Mouse (Mus musculus): Measurements from ENCODE around the gene Gm49392.
"Not testable (repeated sequence)": the region's sequence is repeated elsewhere in the genome, so short reads cannot be mapped to it uniquely, and the experiment has no call there.

Gene Gm49392

DNA sequence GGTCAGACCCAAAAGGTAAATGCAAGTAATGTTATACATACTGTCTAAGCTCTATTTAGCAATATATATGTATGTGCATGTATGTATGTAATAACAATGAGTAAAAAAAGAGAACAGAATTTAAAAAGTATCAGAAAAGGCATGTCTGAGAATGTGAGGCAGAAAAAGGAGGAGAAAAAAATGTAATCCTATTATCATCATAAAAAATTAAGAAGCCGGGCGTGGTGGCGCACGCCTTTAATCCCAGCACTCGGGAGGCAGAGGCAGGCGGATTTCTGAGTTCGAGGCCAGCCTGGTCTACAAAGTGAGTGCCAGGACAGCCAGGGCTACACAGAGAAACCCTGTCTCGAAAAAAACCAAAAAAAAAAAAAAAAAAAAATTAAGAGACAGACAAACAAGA is at the start of gene Gm49392:
Gene Gm49392, minus strand, starts transcription at position 101 of the 400 bp plus-strand sequence.
- DNase-seq (ENCODE audit: low read depth, low spot score): not testable (repeated sequence)

DNA sequence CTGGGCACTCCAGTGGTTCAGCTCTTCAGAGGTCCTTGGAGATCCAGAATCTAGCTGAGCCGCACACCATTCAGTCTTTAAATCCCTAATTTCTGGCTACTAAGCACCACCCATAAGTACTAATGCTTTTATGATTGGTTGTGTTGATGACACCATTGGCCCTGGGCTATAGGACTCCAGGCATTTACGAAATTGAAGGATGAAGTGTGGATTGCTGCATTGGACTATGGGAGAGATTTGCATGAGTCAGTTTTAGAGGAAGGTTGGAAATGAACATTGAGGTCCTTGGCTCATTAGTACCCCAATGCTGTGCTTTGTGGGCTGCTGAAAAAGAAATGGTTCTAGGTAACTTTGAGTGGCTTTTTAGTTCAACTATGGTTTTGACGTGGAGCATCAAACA is 45.2 kb upstream of the Gm49392 start, which contains the start of gene Tpbpa:
Gene Tpbpa, minus strand, starts transcription at position 101 of the 400 bp plus-strand sequence.
- not testable (repeated sequence) for DNase-seq (ENCODE audit: low read depth, low spot score)

DNA sequence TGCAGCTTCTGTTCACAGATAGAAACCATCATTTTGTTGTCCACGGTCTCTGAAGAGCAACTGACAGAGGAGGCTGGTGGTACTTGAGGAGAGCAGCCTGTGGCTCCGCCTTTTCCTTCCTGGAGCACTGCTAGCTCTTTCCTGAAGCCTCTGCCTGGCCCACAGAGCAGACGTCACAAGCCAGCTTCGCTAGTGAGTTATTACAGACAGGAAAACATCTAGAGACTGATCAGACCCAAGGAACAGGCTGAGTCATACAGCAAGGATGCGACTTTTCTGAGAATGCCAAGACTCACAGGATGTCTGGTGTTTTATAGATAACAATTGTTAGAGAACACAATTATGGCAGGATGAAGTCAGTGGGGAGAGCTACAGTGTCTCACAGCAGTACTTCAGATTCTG is 39.8 kb upstream of the Gm49392 start, which contains the start of the genes Gm49391 and Ctla2a:
Gene Gm49391, minus strand, starts transcription at position 72 of the 402 bp plus-strand sequence.
Gene Ctla2a, minus strand, starts transcription at position 126 of the 402 bp plus-strand sequence.
- peak; percentile 7 for DNase-seq (ENCODE audit: low read depth, low spot score)

DNA sequence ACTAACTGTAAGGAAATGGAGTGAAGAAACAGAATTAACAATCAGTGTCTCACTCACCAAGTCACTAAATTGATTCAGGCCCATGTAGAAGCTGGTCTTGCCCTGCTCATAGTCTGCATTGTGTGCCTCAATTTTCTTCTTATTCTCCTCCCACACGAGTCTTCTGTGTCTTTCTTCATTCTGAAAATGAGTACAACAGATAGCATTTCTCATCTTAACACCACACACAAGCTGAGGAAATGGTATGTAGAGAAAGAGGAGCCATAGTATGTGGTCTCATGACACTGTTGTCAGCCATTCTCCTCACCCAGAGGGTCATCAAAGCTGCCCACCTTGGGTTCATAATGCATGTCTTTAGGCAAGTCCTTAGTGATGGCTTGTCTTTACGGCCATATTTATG is 38.8 kb upstream of the Gm49392 start, which contains the start of gene Gm49393:
Gene Gm49393, minus strand, starts transcription at position 101 of the 400 bp plus-strand sequence.
- DNase-seq (ENCODE audit: low read depth, low spot score): not testable (repeated sequence)

DNA sequence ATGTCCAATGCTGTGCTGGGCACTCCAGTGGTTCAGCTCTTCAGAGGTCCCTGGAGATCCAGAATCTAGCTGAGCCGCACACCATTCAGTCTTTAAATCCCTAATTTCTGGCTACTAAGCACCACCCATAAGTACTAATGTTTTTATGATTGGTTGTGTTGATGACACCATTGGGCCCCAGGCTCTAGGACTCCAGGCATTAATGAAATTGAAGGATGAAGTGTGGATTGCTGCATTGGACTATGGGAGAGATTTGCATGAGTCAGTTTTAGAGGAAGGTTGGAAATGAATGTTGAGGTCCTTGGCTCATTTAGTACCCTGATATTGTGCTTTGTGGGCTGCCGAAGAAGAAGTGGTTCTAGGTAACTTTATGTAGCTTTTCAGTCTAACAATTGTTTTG is 8.1 kb upstream of the Gm49392 start, which contains the start of gene Tpbpb:
Gene Tpbpb, minus strand, starts transcription at position 101 of the 400 bp plus-strand sequence.
- DNase-seq (ENCODE audit: low read depth, low spot score): not testable (repeated sequence)

DNA sequence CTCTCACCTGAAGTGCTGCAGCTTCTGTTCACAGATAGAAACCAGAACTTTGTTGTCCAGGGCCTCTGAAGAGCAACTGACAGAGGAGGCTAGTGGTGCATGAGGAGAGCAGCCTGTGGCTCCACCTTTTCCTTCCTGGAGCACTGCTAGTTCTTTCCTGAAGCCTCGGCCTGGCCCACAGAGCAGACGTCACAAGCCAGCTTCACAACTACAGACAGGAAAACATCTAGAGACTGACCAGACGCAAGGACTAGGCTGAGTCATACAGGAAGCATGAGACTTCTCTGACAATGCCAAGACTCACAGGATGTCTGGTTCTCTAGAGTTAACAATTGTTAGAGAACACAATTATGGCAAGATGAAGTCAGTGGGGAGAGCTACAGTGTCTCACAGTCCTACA is 634 bp upstream of the Gm49392 start, which contains the start of gene Ctla2b:
Gene Ctla2b, minus strand, starts transcription at position 120 of the 400 bp plus-strand sequence.
- no peak for DNase-seq (ENCODE audit: low read depth, low spot score)

DNA sequence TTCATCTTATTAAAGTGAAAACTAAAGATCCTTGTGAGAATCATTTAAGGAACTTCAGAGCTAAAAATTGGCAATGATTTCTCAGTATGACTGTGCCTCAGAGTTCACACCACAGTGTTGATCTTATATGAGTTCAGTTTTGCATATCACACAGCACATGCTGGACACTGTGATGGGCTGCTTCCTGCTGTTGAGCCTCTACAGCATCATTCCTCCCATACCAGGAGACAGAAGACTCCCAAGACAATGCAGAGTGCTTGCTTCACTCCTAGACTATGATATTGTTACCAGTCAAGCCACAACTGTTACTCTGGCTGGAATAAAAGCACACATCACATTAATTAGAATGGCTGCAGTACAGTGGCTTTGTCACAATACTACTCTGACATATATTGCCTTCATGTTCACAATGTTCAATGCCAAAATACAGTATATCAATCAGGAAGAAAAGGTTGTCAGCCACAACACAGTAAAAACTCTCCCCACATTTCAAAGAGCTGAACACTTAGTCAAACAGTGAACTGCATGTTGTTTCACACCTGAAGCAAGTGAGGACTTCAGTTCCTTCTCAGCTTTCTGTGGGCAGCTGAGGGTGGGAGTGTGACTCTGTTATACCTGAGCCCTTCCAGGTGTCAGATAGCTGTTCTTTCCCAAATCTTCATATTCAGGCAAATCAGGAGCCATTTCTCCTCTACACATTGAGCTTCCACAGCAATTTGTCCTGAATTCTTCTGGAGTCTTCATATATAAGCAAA is 1.1 kb downstream of the Gm49392 start:
- DNase-seq (ENCODE audit: low read depth, low spot score): no peak

DNA sequence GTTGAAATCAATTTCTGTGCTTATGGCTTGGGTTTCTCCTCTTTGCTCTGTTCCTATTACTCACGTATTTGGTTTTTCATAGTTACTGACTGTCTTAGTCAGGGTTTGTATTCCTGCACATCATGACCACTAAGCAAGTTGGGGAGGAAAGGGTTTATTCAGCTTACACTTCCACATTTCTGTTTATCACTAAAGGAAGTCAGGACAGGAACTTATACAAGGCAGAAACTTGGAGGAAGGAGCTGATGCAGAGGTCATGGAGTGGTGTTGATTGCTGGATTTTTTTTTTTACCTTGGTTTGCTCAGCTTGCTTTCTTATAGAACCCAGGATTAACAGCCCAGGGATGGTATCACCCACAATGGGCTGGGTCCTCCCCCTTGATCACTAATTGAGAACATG is 4.4 kb downstream of the Gm49392 start:
- DNase-seq (ENCODE audit: low read depth, low spot score): no peak

DNA sequence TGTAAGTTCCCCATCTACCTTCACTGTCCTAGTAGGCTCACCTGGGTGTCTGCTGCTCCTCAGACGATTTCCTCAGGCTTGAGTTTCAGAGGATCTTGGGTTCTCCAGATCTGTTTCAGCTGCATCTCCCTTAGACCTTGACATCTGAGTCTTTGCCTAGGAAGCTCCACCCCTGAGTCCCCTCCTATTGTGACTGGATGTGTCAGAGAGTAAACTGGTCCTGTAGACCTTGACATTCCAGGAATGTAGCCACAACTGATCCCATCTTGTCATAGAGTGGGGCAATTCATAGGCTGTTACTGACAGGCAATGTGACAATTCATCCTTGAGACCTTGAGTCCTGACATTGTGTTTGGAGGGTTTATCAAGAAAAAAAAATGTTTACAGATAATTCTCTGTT is 32.4 kb downstream of the Gm49392 start, which contains the start of gene 4930486L24Rik:
Gene 4930486L24Rik, minus strand, starts transcription at position 195 of the 400 bp plus-strand sequence.
- DNase-seq (ENCODE audit: low read depth, low spot score): no peak

DNA sequence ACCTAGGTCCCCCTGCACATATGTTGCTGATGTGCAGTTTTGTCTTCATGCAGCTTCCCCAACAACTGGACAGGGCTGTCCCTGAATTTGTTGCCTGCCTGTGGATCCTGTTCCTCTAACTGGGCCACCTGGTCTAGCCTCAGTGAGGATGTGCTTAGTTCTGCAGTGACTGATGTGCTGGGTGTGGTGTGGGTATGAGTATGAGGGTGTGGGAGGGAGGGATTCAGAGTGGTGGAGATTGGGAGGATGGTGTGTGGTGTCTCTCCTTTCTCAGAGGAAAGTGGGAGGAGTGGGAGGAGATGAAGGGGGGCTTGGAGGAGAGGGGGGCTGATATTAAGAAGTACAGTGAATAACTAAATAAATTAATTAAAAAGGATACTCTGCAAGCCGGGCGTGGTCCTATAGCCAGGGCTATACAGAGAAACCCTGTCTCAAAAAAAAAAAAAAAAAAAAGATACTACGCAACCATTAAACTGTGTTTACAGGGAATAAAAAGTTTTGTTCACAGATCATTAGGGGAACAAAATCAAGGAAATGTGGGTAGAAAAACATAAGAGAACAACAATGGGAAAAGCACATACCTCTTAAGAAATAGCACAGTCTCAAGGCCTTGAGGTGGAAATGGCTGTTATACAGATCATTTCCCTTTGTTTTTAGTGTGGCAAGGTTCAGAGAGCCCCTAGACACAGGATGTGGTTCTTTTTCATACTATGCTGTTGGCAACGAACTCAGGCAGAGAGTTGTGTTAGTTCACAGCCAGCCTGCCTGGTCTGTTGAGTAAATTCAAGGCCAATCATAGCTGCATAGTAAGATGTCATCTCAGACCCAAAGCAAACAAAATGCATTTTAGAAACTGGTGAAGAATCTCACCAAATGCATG is 48.2 kb downstream of the Gm49392 start:
- DNase-seq (ENCODE audit: low read depth, low spot score): no peak

DNA sequence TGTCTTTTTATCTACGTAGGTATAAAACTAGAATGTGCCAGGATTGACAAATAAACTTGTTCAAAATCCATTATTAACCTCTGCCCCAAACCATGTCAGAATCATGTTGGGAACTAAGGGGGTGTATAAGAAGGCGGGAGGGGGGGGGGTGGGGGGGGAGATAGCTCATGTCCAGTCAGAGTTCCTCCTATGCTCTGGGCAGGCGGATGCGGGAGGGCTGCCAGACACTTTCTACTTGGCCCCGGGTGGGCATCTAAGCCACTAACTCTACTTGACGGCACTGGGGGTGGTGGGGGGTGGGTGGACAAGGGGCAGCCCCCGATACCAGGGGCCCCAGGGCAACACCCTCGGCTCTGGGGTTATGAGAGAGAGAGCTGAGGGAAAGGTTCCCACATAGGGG is 53.5 kb downstream of the Gm49392 start:
- DNase-seq (ENCODE audit: low read depth, low spot score): no peak

DNA sequence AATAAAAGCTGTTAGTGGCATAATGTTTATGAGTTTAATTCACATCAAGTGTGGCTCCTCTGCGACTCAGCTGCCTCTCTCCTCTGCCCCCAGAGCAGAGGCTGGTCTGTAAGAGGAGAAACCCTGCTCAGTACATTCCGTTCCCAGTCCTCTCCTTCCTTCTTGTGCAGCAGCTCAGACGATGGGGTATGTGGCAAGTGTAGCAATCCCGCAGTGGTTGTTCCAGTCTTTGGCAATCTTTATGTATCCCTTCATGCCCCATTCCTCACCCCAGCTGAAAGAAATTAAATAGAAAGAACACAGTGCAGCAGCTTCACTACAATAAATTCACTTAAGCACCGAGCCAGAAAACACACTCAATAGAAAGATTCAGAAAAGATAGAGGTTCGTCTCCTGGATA is 54.0 kb downstream of the Gm49392 start:
- no peak for DNase-seq (ENCODE audit: low read depth, low spot score)

DNA sequence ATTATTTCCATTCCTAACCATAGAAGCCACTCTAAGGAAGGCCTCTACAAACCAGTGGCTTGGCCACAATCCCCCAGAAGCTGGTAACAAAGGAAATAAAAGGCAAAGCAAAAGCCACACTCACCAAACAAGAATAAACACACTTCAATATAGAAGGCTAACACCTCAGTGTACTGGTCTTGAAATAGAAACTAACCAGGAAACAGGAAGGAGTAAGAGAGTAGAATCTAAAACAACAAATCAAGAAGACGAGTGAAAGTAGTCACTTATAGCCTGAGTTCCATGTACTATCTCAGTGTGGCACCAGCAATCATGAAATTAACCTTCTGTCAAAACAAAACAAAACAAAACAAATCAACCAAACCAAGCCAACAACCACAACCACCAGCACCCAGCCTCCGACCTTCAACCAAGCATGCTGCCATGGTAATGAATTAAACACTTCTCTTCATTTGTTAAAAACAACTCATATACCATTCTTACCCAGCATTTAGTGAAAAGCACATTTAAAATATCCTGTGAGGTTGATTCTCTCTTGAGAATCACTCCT is 57.3 kb downstream of the Gm49392 start:
- no peak for DNase-seq (ENCODE audit: low read depth, low spot score)

DNA sequence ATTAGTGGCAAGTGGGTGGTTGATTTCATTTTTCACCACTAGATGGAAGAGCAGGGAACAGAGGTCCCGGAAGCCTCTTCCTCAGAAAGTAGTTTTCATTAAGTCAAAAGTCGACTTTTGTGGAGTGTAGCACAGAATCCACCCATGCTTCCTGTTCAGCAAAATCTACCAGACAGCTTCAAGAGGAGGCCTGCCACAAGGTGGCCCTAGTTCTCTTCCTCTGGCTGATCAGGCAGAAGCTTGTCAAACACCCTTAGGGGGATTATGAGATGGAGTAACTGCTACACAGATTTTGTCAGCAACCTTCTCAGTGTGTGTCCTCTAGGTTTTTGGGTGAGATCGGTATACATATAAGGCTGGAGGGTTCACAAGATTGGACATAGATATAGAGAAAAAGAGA is 70.6 kb downstream of the Gm49392 start:
- no peak for DNase-seq (ENCODE audit: low read depth, low spot score)

DNA sequence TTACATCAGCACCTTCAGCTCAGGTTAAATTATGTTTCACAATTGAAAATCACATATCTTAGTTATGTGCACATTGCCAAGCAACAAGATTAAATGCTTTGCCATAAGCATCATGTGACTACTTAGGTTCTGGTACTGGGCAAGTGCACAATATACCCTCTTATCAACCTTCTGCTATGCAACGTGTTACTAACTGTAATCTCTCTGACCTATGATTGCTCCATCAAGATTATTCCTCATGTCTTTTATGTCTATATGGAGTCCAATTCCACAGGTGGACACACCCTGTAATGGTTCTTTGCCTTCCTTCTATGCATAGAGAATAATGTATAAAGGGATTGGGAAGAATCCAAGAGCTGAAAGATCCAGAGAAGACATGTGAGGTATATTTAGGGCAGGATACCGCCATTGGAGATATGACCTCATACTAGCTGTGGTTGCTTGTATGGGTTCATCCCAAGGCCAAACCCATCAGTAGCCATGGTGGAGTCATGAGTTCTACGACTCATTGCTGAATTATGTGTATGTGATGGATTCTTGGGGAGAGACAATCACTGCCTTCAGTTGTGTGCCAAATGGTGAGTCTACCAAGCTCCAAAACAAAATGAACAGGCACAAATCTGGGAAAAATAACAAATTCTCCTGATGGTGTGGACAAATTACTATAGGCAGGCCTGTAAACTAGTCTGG is 76.1 kb downstream of the Gm49392 start:
- DNase-seq (ENCODE audit: low read depth, low spot score): no peak

DNA sequence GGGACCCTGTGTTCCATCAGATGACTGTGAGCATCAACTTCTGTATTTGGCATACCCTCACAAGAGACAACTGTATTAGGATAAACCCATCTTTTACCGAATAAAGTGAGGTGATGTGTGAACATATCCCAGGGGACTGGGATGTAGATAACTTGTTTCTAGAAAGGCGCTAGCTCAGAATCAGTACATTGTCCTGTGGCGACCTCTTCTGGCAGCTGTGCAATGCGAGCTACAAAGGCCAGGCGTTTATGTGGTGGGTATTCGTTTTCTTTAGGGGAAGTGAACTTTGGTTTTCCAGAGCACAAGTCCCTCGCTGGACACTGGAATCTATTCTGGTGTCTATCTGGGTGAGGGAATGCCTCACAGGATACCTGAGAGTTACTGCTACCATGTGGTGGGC is 77.2 kb downstream of the Gm49392 start:
- peak; percentile 37 for DNase-seq (ENCODE audit: low read depth, low spot score)

DNA sequence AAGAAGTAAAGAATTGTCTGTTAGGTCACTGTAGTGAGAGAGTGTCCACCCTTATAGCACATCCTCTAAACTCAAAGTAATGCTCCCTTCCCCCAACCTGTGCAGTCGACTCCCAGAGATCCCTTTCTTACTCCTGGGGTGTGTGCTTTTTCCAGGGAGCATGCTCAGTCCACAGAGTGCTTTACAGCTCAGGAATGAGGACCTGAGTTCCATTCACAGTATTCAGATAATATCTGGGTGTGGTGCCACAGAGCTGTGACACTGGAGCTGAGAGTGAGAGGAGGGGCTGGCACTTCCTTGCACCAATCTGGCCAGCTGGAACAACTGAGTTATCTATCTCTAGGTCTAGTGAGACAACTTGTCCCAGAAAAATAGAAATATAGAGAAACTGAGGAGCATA is 83.0 kb downstream of the Gm49392 start:
- no peak for DNase-seq (ENCODE audit: low read depth, low spot score)

DNA sequence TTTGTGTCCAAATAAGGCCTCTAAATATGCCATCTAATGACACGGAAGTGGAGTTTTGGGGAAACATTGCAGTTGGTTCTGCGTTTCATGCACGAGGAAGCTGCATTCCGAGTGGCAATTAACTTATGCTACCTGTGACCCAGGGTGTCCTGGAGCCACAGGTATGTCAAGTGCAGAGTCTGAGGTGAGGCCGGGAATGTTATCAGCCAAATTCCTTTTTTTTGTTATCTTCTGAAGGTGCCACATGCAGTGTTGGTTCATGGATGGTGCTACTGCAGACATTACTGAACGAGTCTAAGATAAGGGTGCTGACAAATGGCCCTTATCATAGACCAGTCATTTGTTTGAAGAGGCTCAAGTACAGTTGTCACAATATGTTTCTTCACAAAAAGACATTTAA is 83.9 kb downstream of the Gm49392 start:
- no peak for DNase-seq (ENCODE audit: low read depth, low spot score)

DNA sequence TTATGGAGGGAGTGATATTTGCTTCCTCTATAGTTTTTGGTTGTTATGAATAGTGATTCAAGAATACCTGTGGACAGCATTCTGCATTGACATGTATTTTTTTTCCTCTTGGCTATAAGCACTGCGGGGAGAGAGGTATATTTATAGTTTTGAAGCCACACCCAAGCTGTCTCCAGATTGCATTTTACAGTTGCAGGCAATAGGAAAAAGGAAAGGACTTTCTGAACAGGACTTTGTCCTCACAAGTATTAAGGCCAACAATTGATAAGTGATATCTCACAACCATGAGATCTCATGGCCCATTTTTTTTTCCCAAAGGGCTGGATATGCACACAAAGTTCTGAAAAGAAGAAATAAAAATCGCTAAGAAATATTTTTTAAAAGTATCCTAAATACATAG is 87.0 kb downstream of the Gm49392 start:
- no peak for DNase-seq (ENCODE audit: low read depth, low spot score)

DNA sequence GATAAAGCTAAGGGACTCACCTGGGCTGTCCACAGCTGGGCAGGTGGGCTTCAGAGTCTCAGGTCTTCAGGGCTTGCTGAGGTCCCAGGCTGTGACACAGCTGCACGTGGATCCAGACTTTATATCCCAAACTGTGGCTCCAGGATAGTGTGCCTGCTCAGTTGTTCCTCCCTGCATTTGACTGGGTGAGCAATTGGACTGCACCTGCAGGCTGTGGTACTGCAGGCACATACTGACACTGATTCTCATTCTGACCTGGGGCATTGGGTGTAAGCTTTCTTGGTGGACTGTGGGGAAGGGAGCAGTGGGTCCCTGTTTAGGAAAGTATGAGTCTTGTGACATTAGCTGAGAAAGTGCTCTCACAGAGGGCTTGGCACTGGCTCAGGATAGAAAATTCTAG is 93.9 kb downstream of the Gm49392 start, which contains the start of gene Ctsll3:
Gene Ctsll3, minus strand, starts transcription at position 101 of the 400 bp plus-strand sequence.
- DNase-seq (ENCODE audit: low read depth, low spot score): no peak

Measured in mesoderm, embryonic 11.5 days (tissue).